Mouse (Mus musculus): ENCODE data around the gene Pick1.

DNA sequence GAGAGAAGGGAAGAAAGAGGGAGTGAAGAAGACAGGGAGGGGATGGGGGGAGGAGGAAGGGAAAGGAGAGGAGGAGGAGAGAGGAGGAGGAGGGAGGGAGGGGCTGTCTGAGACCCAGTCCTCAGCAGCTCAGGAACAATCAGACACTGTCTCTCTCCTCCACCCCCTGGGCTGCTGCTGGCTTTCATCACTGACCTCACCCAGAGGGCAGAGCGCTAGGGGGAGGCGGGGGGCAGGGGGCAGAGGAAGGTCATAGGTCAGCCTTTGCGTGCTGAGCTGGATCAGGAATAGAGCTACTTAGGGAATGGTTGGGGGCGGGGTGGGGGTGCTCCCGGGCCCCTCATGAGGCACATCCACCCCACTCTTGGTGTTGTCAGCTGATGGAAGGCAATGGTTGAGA, 5.3 kb upstream of the Pick1 start:
- TF ChIP-seq POLR2A (IDR thresholded peaks at IDR 0.05; ENCODE audit: low read depth, low read length), result no peak
- no peak for TF ChIP-seq CTCF (IDR thresholded peaks at IDR 0.05; ENCODE audit: extremely low read depth, insufficient read depth, insufficient read length, insufficient replicate concordance)

Measured in spleen, adult 2 months (tissue).